Mouse (Mus musculus) testis, adult 2 months (tissue): Measurements from ENCODE around the gene Arl15.

ENCODE experiments used
- CTCF ChIP-seq: fragments of 200-500 bp; IDR thresholded peaks from 2 replicates; pipeline ENCODE4 v1.5.1; 2012; ENCODE audit warnings: low read depth, mild to moderate bottlenecking, inconsistent platforms, low read length, moderate library complexity; ENCODE audit not compliant: control insufficient read depth, insufficient read depth, insufficient replicate concordance
- POLR2A ChIP-seq: fragments of 200-500 bp; IDR thresholded peaks from 2 replicates; pipeline ENCODE4 v1.6.1; 2012; ENCODE audit warnings: low read depth, mild to moderate bottlenecking, inconsistent platforms, low read length, moderate library complexity; ENCODE audit not compliant: control insufficient read depth

DNA sequence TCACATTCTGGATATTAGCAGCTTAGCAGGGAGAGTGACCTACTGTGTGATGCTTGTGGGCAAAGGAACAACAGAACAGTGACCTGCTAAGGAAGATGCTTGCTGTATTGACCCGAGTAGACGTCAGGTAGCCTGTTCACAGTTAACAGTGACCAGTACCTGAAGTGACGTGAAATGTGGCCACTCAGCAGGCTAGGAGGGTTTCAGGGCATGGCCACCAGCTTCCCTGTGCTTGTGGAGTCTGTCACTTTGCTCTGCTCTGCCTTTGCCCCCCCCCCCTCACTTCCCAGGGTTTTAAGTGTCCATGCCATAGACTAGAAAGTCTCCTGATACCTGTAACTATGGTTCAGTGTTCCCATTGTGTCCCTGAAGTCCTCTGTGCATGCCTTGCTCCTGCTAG, 25.9 kb downstream of the Arl15 start:
- TF ChIP-seq POLR2A = no peak
- no peak for TF ChIP-seq CTCF
